Mouse (Mus musculus): ENCODE data around the gene Klkb1.
"Not testable (repeated sequence)": the region's sequence is repeated elsewhere in the genome, so short reads cannot be mapped to it uniquely, and the experiment has no call there.

DNA sequence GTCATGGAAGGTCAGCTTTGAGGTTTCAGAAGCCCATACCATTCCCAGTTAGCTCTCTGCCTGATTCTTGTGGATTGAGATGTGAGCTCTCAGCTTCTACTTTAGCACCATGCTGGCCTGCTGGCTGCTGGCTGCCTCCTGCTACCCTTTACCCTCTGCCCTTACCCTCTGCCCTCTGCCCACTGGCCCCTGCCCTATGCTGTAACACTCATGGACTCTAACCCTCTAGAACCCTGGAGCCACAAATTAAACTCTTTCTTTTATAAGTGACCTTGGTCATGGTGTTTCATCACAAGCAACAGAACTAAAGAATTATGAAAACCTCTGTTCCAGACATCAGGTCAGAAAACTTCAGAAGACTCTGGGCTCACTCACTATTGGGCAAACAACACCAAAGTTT lies 32.4 kb upstream of the Klkb1 start:
- not testable (repeated sequence) for TF ChIP-seq CTCF, EP300 (IDR thresholded peaks at IDR 0.05; ENCODE audit: low read depth)
